Mouse (Mus musculus) embryonic fibroblast, embryonic 13.5 days (primary cell): ENCODE results near the gene Slf1.

Experiments used
- CTCF ChIP-seq: IDR thresholded peaks from 2 replicates; pipeline ENCODE4 v1.5.1; 2011; ENCODE audit warnings: mild to moderate bottlenecking, control low read depth, low read length, moderate library complexity, borderline replicate concordance; ENCODE audit not compliant: insufficient read depth
- POLR2A ChIP-seq: IDR thresholded peaks from 2 replicates; pipeline ENCODE4 v1.6.1; 2011; ENCODE audit warnings: low read depth, mild to moderate bottlenecking, control low read depth, low read length, moderate library complexity

DNA sequence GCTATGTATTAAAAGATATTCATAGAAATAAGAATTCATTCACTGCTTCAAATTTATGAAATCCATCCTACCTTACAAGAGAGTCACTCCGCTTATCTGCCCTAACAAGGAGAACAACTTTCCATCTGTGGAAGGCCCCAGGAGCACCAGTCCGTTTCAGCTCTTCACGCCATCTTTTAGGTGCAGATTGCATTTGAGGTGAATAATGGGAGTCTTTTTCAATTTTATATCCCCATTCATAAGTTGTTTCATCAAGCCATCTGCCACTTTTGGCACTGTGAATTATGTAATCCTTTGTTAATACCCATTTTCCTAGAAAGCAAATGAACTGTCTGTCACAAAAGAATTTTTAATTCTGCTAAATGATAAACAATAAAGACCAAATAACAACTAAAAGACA, 10.1 kb downstream of the Slf1 start:
- TF ChIP-seq CTCF (no peak), POLR2A (no peak)
